Mouse (Mus musculus) thymus, adult 2 months (tissue): Measurements from ENCODE around the gene Agpat3.

ENCODE experiments used
- CTCF ChIP-seq: fragments of 200-500 bp; IDR thresholded peaks from 2 replicates; pipeline ENCODE4 v1.5.1; 2012; ENCODE audit warnings: mild to moderate bottlenecking, control low read depth, low read length, moderate library complexity, borderline replicate concordance; ENCODE audit not compliant: control insufficient read depth, poor library complexity, insufficient read depth; ENCODE audit errors: extremely low read depth
- POLR2A ChIP-seq: fragments of 200-500 bp; IDR thresholded peaks from 2 replicates; pipeline ENCODE4 v1.6.1; 2012; ENCODE audit warnings: mild to moderate bottlenecking, low read length, control low read depth, moderate library complexity; ENCODE audit not compliant: control insufficient read depth, poor library complexity, insufficient read depth; ENCODE audit errors: extremely low read depth

- TF ChIP-seq POLR2A (no peak), CTCF (no peak)
Observed at GRCm38 (mm10) chr10:78366851-78367312, 14.6 kb upstream of the Agpat3 start.
